Mouse (Mus musculus): Measurements from ENCODE around the gene Drd2.

Gene Drd2

DNA sequence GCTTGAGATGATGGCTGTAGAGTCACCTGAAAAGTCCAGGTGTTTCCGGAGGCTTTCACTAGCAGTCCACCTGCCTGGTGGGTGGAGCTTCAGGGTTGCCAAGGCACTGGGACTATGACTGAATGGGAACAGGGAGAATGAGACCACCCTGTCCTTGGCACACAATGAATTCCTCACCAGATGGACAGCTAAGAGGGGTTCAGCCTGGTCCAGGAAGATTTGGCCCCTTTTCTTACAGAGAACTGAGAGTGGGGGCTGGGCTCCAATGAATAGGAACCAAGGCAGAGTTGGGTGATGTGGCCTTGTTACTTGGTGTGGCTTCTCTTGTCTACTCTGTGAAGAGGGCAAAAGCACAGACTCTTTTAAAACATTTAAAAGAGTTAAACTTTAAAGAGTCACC lies 112.0 kb downstream of the Drd2 start:
- no peak for DNase-seq (ENCODE audit: low spot score in 2 of 2)

DNA sequence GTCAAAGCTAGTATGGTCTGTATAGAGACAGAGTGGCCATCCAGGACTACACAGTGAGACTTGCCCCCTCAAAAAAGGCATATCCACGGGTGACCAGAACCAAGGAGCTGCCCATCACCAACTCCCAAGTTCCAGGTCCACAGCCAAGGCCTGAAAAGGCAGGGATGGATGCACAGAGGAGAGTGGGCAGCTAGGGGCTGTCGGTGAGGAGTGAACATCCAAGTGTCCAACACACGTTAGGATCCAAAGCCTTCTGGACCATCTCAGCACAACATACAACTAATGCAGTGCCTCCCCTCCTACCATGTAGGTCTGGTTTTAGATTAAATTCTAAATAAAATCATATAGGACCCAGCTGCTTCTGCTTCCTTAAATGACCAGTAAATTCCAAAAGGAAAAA lies 115.7 kb downstream of the Drd2 start:
- no peak for DNase-seq (ENCODE audit: low spot score in 2 of 2)

All from spleen, postnatal 36 days (tissue).